Mouse (Mus musculus) right cerebral cortex, postnatal 36 days (tissue): ENCODE results near the gene Cmip.
"Not testable (repeated sequence)": the region's sequence is repeated elsewhere in the genome, so short reads cannot be mapped to it uniquely, and the experiment has no call there.

Source experiments
- DNase-seq, 2 experiments: peaks; one replicate each; pipeline ENCODE4 v3.0.0; 2022; ENCODE audit warnings: low spot score in 2 of 2, mixed read lengths in 1 of 2

The Cmip gene

DNA sequence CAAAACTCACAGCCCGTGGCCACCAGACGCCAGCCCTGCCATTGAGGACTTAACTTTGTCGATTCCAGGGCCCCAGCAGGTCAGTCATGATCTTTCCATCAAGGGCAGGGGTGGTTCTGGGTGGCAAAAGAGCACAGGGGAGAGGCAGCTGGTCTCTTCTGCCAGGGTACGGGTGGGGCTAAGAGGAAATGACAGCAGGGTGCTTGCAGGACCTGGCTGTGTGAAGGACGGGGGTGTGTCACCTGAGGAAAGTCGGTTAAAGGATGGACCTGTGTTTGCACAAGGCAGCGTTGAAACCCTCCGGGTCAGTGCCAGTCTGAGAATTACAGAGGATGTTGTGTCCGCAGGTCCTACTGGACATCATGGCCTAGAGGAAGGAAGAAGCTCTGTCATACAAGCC lies 161.0 kb downstream of the Cmip start:
- DNase-seq, result no peak

DNA sequence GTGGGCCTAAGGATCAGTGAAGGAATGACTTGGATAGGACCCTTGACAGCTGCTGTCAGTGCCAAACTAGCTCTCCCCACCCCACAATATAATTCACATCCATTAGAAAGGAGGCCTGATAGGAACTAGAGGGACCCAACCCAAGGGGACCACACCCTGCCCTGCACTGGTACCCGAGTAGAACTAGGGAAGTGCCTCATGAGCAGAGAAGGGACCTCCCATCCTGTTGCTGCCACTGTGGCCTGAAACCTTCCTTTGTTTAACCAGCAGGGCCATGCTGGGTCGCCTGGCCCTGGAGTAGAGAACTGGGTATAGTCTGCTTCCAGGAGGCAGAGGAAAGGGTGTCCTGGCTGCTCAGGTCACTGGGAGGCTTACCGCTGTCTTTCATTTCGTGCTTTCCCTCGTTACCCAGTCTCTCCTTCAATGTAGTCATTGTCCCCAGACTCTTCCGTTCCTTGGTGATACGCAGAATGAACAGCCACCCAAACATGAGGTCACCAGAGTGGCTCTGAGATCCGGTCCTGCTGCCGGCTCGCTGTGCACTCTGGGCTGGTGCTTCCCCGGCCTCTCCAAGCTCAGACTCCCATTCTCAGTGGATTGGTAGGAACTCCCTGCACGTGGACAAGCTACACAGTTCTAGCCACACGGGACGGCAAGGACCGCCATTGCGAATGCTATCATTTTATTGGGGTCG lies 164.1 kb downstream of the Cmip start:
- DNase-seq, result no peak

DNA sequence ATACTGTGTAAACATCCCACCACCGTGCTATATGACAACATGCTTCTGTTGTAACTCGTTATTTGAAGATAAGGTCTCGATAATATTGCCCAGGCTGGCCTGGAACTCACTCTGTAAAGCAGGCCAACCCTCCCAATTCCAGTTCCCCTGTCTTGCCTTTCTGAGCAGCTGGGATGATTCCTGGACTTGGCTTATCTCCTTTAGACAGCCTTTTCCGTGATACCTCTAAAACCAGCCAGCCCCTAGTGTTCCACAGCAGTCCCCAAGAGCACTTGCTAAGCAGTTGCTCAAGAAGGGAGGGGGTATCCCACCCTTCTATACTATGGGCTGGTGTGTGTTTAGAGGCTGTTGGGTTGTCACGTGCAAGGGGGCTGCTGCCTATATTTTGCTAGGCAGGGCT lies 165.0 kb downstream of the Cmip start:
- no peak for DNase-seq

DNA sequence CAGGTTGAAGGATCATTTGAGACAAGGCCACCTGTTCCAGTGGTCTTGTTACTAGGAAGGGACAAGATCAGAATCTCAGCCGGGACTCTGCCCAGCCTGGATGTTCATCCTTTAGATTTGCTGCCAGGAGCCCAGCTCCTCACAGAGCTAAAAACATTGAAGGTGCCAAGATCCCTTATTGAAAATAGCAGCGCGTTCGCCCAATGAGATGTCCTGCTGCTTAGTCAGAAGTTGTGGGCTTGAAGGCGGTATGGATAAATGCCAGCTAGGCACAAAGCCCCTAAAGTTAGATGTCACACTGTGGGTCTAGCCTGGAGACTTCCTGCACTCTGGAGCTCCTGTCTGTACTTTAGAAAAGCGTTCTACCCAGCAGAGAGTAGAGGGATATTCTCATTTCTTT lies 165.5 kb downstream of the Cmip start:
- peak; percentile 50 to 59 for DNase-seq

DNA sequence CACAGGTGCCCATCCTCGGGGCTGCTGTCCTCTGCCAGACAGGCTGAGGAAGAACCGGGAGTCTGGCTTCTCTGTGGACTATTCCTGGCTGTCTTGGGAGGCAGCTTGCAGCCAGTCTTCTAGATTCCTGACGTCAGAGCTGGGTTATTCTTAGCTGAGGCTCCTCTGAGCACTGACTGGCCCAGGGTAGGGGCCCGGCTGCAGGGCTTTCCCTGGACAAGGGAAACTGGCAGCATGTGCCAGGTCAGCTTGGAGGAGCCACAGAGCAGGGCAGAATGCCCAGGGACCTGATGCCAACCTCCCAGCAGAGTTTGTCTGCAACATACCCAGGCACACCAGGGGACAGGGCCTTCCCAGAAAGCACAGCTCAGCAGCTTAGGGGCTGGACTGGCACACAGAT lies 166.2 kb downstream of the Cmip start:
- DNase-seq, result peak; percentile 73 to 91

DNA sequence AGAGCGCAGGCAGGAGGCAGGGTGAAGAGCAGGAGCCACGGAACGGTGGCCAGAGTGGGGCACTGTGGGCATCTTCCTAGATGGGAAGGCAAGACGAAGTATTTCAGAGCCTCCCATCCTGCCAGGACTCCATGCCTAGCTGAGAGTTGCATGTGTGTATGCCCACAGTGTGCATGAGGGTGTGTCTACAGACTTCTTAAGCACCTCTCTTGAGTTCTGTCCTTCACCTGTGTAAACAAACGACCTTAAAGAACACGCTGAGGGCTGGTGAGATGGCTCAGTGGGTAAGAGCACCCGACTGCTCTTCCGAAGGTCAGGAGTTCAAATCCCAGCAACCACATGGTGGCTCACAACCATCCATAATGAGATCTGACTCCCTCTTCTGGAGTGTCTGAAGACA lies 171.0 kb downstream of the Cmip start:
- DNase-seq, result not testable (repeated sequence)

DNA sequence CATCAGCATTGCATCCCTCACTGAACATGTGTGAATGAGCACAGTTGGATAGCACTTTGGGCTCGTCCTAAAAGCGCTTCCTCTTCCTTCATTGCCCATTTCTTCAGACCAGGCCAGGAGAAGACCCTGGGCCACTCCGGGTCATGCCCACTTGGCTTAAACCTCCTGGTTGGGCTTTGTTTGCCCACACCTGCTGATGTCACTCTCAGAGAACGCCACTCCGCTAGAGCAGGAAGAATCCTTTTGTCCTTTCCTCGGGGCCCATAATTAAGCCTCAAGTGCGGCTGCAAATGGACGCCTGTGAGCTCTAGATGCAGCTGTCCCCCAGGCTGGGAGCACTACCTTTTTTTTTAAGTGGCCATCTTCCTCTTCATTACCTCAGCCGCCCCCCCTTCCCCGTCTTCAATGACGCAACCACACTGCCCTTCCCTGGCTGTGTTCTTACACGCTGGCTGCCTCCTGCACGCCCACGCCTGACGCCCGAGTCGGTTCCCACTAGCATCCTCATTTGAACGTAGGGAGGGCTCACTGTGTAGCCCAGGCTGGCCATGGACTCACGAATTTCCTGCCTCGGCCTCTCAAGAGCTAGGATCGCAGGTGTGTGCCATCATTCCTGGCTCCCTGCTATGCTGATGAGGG lies 171.8 kb downstream of the Cmip start:
- peak; percentile 60 to 76 for DNase-seq

DNA sequence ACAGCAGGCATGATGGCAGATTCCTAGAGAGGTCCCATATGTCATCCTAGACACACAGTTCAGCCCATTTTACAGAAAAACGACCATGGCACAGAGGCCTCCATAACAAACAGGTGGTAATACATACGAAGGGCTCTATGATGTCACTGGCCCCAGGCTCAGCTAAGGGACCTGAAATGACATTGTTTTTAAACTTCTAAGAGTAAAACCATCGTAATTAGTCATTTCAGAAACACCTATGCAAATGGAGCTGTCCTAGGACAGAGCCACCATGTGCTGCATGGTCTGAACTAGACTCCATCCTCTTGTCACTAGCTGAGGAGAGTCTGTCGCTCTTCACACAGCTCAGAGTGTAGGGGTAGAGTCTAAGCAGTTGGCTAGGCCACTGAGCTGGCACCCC lies 173.8 kb downstream of the Cmip start:
- DNase-seq, result no peak

DNA sequence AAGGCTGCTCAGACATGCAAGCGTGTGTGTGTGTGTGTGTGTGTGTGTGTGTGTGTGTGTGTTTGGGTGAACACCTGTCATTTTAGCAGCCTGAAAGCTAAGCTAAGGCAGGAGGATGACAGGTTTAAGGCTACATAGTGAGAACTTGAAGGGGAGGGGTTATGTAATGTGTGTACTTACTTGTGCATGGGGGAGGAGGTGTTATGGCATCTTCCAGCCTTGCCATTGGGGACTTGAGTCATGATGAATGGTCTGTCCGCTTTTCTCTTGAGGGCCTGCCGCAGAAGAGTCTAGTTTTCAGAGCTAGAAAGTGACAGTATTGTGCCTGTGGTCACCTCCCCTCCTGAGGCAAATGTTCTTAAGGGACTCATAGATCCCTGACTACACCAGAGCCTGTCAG lies 174.7 kb downstream of the Cmip start:
- DNase-seq, result peak in 1 of 2 experiments; percentile 44

DNA sequence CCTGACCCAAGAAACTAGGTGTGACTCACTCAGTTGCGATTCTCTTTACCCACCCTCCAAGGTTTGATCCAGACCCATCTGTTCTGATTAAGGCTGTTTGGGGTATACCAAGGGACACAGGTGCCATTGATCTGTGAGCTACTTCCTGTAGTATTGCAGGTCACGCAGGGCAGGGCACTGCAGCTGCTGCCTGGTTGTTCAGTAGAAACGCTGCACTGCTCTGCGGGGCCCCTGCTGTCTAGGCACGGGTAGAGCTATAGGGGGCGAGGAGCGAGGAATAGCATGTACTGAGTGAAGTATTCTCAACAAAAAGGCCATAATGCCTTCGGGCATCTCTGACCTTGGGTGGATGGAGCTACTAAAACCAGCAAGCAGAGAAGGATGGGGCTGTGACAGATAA lies 175.2 kb downstream of the Cmip start:
- DNase-seq, result no peak

DNA sequence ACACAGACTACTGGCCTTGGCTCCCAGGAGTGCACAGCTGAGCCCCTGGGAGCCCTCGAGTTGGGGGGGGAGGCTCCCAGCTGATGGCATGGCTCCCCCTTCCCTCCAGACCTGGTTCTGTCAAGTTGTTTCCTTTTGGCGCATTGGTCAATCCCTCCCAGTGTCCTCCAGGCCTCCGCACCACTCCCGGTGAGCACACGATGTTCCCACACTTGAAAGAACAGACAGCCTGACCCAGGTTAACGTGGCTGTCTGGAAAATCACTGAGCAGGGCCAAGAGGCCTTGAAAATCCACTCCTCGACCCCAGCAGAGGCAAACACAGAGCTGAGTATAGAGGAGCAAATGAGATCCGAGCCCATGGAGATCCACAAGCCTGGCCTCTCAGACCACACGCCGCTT lies 177.1 kb downstream of the Cmip start:
- DNase-seq, result no peak

DNA sequence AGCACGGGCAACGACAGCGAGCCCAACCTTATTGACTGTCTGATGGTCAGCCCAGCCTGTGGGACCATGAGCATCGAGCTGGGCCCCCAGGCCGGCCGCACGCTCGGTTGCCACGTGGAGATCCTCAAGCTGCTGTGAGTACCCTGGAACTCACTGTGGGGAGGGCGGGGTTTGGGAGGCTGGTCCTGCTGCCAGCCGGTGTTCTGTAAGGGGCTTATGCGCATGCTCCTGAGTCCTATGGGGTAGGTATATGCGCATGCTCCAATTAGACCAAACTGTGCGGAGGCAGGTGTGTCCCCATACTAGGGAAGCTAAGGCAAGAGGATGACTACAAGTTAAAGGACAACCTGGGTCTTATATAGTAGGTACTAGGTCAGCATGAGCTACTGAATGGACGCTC lies 179.9 kb downstream of the Cmip start:
- no peak for DNase-seq

DNA sequence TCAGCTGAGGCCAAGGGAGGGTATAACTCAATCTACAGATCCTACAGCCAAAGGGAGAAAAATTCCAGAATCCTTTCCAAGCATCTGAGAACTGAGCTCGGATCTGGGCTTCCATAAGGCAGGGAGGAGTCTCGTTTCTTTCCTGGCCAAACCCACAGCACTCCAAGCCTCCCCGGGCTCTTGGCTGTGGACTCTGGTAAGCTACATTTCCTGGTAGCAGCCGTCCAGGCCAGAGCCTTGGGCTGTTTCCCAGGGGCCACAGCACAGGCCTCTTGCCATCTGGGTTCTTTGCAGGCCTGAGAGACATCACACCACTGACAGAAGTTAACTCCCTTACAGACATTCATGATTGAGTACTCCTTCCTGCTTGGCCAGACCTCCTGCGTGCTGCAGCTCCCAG lies 180.8 kb downstream of the Cmip start:
- no peak for DNase-seq

DNA sequence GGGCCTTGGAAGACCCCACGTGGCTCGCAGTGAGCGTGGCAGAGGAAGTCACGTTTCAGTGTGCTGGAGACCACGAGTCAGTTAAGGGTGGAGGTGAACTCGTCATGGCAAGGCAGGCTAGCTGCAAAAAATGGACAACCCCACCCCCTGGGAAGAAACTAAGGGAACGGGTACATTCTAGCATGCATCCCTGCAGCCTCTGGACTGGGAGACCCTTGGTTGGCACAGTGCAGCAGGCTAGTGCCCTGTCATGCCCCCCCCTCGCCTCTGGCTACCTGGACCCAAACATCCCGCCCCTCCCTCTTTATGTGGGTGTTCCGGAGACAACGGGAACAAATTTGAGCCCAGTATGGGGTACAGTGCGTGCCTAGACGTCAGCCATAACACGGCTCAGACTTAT lies 183.5 kb downstream of the Cmip start:
- DNase-seq, result no peak

DNA sequence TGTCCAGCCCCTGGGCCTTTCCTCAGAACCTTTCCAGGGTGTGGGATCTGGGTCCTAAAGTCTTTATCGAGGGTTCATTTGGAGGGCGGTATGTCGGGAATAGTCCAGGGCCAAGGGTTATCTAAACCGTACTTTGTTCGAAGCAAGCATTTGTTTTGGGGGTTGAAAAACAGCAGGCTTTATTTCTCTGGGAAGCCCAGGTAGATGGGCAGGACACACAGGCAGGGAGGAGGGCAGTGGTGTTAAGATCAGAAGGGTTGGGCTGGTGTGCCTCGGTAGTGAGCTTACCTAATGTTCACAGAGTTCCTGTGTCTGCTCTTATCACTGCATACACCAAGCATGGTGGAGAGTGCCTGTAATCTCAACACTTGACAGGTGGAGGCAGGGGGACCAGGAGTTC lies 183.9 kb downstream of the Cmip start:
- no peak for DNase-seq

DNA sequence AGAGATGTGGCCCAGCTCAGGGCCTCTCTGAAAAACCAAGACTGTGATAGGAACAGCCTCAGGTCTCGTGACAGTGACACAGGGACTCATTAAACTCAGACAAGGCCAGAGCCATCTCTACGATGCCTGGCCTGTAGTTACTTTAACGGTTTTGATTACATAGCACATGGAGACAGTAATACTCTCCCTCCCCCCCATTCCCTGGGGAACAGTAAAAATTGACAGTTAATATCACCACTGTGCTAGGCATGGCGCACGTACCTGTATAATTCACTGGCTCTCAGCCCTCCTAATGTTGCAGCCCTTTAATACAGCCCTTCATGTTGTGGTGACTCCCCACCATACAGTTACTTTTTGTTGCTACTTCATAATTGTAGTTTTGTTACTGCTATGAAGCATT lies 188.6 kb downstream of the Cmip start:
- no peak for DNase-seq

DNA sequence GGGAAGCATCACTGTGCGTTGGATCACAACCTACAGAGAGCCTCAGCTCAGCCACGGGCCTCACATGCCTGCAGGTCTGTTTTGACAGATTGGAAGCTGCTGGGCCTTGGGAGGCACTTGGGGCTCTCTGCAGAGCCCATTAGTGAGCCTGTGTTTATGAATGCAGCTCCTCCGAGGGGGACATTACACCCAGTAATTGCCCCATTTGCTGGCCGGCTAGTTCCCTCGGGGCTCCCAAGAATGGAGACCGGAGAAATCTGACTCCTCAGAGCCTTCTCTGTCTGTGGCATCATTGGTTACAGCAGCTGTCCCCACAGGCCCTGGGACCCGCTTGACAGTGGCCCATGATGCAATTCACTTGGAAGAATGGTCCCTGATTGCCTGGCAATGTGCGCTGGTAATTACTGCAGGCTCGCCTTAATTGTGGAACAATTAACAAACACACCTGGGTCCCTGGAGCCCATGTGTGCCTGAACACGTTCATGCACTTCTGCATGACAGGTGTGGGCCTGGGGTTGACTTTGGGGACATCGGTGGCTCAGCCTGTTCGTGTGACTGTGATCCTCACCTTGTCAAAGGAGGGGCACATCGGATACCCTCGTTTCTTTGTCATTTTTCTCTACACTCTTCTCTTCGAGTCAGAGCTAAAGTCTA lies 189.6 kb downstream of the Cmip start:
- DNase-seq, result no peak

DNA sequence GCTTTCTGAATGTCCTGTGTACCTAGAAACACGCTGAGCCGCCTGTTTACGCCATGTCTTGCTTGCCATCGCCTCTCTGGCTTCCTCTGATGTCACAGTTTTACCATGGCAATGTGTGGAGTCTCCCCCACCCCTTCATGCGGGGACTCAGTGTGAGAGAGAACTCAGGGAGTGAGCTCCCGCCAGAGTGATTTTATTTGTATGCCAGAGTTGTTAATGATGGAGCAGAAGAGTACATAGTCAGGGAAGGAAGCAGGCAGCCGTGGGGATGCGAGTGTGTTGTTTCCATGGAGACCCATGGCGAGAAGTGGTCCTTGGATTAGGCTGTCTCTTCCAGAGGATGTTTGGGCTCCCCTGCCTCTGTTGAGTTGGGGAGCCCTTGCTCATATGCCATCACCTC lies 194.2 kb downstream of the Cmip start:
- DNase-seq, result peak; percentile 55 to 61

DNA sequence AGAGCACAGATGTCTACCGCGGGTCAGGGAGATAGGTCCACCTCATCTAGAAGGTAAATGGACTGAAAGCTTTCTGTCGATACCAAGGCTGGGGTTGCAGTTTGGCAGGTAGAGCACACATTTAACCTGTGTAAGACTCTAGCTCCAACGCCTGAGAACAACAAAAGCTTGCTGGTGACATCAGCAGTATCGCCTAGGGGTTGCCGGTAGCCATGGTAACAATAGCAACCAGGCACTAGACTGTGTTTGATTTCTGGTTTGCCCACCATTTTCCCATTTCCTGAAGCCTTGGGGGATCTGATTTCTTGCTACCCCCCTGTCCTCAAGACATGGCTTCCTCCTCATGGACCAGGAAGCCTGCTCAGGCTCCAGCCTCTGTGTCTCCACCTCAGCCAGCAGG lies 197.1 kb downstream of the Cmip start:
- no peak for DNase-seq

DNA sequence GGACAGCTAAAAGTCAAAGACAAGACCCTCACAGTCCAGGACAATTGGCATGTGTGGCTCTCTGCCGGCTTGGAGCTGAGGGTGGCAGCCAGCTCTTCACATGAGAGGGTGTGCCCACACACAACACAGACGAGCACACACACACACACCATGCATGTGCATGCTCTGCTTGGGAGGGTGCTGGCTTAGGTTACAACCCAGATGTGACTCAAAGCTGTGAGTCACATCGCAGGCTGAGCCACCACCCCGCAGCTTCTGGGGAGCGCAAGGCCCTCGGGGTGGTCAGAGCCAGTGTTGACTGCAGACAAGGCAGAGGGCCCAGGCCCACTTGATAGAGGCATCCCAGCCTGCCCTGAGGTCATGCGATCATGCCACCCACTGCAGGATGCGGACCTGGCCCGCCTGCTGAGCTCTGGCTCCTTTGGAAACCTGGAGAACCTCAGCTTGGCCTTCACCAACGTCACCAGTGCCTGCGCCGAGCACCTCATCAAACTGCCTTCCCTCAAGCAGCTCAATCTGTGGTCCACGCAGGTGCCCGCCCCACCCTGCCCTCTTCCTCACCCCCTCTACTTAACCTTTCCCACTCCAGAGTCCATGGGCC lies 197.8 kb downstream of the Cmip start:
- DNase-seq, result no peak

DNA sequence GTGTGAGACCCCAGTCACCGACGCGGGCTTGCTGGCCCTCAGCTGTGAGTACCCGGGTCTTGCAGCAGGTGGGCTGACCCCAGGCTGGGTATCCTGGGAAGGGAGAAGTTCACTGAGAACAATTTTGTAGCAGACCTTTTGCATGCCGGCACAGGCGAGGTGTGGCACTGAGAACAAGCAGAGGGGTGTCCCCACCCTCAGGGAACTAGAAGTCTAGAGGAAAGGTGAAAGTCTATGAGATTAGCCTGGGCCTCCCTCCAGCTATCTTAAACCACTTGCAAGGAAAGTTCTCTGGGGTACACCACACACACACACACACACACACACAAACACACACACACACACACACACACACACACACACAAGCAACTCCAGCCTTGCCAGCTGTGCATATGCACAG lies 198.8 kb downstream of the Cmip start:
- DNase-seq, result no peak

DNA sequence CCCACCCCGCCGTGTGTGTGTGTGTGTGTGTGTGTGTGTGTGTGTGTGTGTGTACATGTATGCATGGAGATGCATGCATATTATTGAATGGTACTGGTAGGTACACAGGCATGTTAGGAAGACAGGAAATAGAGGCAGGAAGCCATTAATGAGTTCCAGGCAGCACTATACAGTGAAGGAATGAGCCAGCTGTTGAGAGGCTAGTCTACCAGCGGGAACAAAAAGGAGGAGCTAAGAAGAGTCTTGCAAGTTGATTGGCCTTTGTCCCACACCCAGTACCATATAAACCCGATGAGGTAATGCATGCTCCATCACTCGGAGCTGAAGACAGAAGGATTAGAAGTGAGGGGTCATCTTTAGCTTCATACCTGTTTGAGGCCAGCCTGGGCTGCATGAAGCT lies 201.6 kb downstream of the Cmip start:
- DNase-seq, result no peak

DNA sequence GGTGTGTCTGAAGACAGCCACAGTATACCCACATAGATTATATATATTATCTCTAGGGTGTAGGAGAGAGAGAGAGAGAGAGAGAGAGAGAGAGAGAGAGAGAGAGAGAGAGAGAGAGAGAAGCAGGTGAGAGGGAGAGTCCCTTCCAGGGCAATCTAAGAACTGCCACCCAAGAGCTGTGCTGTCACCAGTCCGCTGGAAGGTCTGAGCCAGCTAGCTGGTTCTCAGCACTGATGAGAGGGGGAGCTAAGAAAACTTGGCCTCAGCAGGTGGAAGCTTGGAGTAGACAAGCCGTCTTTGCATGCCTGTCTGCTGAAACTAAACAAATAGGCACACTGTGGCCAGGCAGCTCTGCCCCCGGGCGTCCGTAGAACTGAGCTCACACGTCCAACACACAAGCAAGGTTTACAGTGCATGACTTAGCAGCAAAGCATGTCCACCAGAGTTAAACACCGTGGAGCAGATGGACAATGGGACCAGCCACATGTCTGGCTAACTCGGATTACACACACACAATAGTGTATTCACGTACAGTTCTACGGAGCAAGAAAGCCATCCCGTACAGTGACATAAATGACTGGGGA lies 205.9 kb downstream of the Cmip start:
- no peak for DNase-seq
